Mouse (Mus musculus): Measurements from ENCODE around the gene Cbarp. TPM values are rescaled to one million over a fixed set of nuclear protein-coding genes. Genes with fewer than 3 reads are reported as not detected.

Cbarp gene
- polyA plus RNA-seq, 1 experiment from 2014 or later, result 0.65 TPM

GRCm38 (mm10) chr10:80137626-80138552 lies 2.7 kb downstream of the Cbarp start:
- WGBS (ENCODE audit: insufficient replicate concordance), result 6% methylated on average over 30 of the region's 33 CpGs
- Histone ChIP-seq H3K4me1 (ENCODE audit: control insufficient read depth, low read depth, low read length) (peaks cover 53% of the 10 kb centered on the region), H3K4me2 (ENCODE audit: low read depth, low read length) (peak overlapping the region; percentile 93), H3K9me3 (replicated peaks; ENCODE audit: control insufficient read depth, low read length) (no peaks in the 10 kb centered on the region), H3K4me3 (ENCODE audit: low read depth, low read length) (peak overlapping the region; percentile 63), H3K27ac (ENCODE audit: low read length) (no peak overlapping the region), H3K9ac (ENCODE audit: low read depth, low read length) (no peak overlapping the region), H3K27me3 (ENCODE audit: control insufficient read depth, insufficient read depth, low read depth, low read length) (peaks cover 54% of the 10 kb centered on the region), H3K36me3 (ENCODE audit: control insufficient read depth, insufficient read depth) (no peaks in the 10 kb centered on the region)
- no peak for ATAC-seq (ENCODE audit: low read depth)

- H3K9ac ChIP-seq (ENCODE audit: low read depth, low read length), result peak overlapping the region; percentile 23
- 4% methylated on average over 29 of the region's 29 CpGs for WGBS (ENCODE audit: insufficient replicate concordance)
These were observed 3.5 kb downstream of the Cbarp start for GRCm38 (mm10) chr10:80136952-80137625.

GRCm38 (mm10) chr10:80136179-80136951 lies 4.3 kb downstream of the Cbarp start:
- no peaks in the 10 kb centered on the region for H3K9me3 ChIP-seq (replicated peaks; ENCODE audit: control insufficient read depth, low read length)
- H3K36me3 ChIP-seq (ENCODE audit: control insufficient read depth, insufficient read depth), result no peaks in the 10 kb centered on the region; the same call in 1 of the 2 replicates
- H3K4me1 ChIP-seq (ENCODE audit: control insufficient read depth, low read depth, low read length), result peaks cover 46% of the 10 kb centered on the region
- H3K4me3 ChIP-seq (ENCODE audit: low read depth, low read length), result peak overlapping the region; percentile 26
- peaks cover 54% of the 10 kb centered on the region for H3K27me3 ChIP-seq (ENCODE audit: control insufficient read depth, insufficient read depth, low read depth, low read length)
- H3K9ac ChIP-seq (ENCODE audit: low read depth, low read length), result no peak overlapping the region
- H3K27ac ChIP-seq (ENCODE audit: low read length), result no peak overlapping the region
- ATAC-seq (ENCODE audit: low read depth), result no peak
- WGBS (ENCODE audit: insufficient replicate concordance), result 24% methylated on average over 48 of the region's 49 CpGs
- H3K4me2 ChIP-seq (ENCODE audit: low read depth, low read length), result peak overlapping the region; percentile 93

More at GRCm38 (mm10) chr10:80136952-80137625, 3.5 kb downstream of the Cbarp start:
- Histone ChIP-seq H3K27ac (ENCODE audit: low read length) (no peak overlapping the region), H3K4me1 (ENCODE audit: control insufficient read depth, low read depth, low read length) (peaks cover 48% of the 10 kb centered on the region), H3K4me2 (ENCODE audit: low read depth, low read length) (peak overlapping the region; percentile 93), H3K27me3 (ENCODE audit: control insufficient read depth, insufficient read depth, low read depth, low read length) (peaks cover 54% of the 10 kb centered on the region), H3K4me3 (ENCODE audit: low read depth, low read length) (peak overlapping the region; percentile 26), H3K9me3 (replicated peaks; ENCODE audit: control insufficient read depth, low read length) (no peaks in the 10 kb centered on the region), H3K36me3 (ENCODE audit: control insufficient read depth, insufficient read depth) (no peaks in the 10 kb centered on the region)
- no peak for ATAC-seq (ENCODE audit: low read depth)

- Histone ChIP-seq H3K9me3 (replicated peaks; ENCODE audit: control insufficient read depth, low read length) (no peaks in the 10 kb centered on the region), H3K4me3 (ENCODE audit: low read depth, low read length) (no peak overlapping the region), H3K9ac (ENCODE audit: low read depth, low read length) (no peak overlapping the region), H3K4me1 (ENCODE audit: control insufficient read depth, low read depth, low read length) (peaks cover 45% of the 10 kb centered on the region), H3K36me3 (ENCODE audit: control insufficient read depth, insufficient read depth) (peaks cover 6% of the 10 kb centered on the region), H3K4me2 (ENCODE audit: low read depth, low read length) (no peak overlapping the region), H3K27ac (ENCODE audit: low read length) (no peak overlapping the region), H3K27me3 (ENCODE audit: control insufficient read depth, insufficient read depth, low read depth, low read length) (peaks cover 54% of the 10 kb centered on the region)
- ATAC-seq (ENCODE audit: low read depth), result no peak
- WGBS (ENCODE audit: insufficient replicate concordance), result 68% methylated on average over 1 of the region's 1 CpGs
These were observed 5.0 kb downstream of the Cbarp start for GRCm38 (mm10) chr10:80135641-80136040.

GRCm38 (mm10) chr10:80135161-80135560 lies 5.5 kb downstream of the Cbarp start:
- Histone ChIP-seq H3K36me3 (ENCODE audit: control insufficient read depth, insufficient read depth) (peaks cover 10% of the 10 kb centered on the region), H3K4me3 (ENCODE audit: low read depth, low read length) (no peak overlapping the region), H3K4me2 (ENCODE audit: low read depth, low read length) (no peak overlapping the region), H3K4me1 (ENCODE audit: control insufficient read depth, low read depth, low read length) (peaks cover 43% of the 10 kb centered on the region), H3K9me3 (replicated peaks; ENCODE audit: control insufficient read depth, low read length) (no peaks in the 10 kb centered on the region), H3K27me3 (ENCODE audit: control insufficient read depth, insufficient read depth, low read depth, low read length) (peaks cover 51% of the 10 kb centered on the region), H3K9ac (ENCODE audit: low read depth, low read length) (no peak overlapping the region), H3K27ac (ENCODE audit: low read length) (no peak overlapping the region)
- ATAC-seq (ENCODE audit: low read depth), result no peak
- 82% methylated on average over 10 of the region's 10 CpGs for WGBS (ENCODE audit: insufficient replicate concordance)

- Histone ChIP-seq H3K9ac (ENCODE audit: low read depth, low read length) (no peak overlapping the region), H3K4me1 (ENCODE audit: control insufficient read depth, low read depth, low read length) (peaks cover 39% of the 10 kb centered on the region), H3K9me3 (replicated peaks; ENCODE audit: control insufficient read depth, low read length) (no peaks in the 10 kb centered on the region), H3K27ac (ENCODE audit: low read length) (no peak overlapping the region), H3K27me3 (ENCODE audit: control insufficient read depth, insufficient read depth, low read depth, low read length) (peaks cover 44% of the 10 kb centered on the region), H3K4me3 (ENCODE audit: low read depth, low read length) (no peak overlapping the region), H3K36me3 (ENCODE audit: control insufficient read depth, insufficient read depth) (peaks cover 17% of the 10 kb centered on the region), H3K4me2 (ENCODE audit: low read depth, low read length) (no peak overlapping the region)
- WGBS (ENCODE audit: insufficient replicate concordance), result 83% methylated on average over 9 of the region's 9 CpGs
- ATAC-seq (ENCODE audit: low read depth), result no peak
These were observed 6.2 kb downstream of the Cbarp start for GRCm38 (mm10) chr10:80134421-80134820.

GRCm38 (mm10) chr10:80133226-80133849 lies 7.3 kb downstream of the Cbarp start:
- no peak for ATAC-seq (ENCODE audit: low read depth)
- Histone ChIP-seq H3K9ac (ENCODE audit: low read depth, low read length) (no peak overlapping the region), H3K27ac (ENCODE audit: low read length) (no peak overlapping the region), H3K9me3 (replicated peaks; ENCODE audit: control insufficient read depth, low read length) (no peaks in the 10 kb centered on the region), H3K4me2 (ENCODE audit: low read depth, low read length) (no peak overlapping the region), H3K27me3 (ENCODE audit: control insufficient read depth, insufficient read depth, low read depth, low read length) (peaks cover 34% of the 10 kb centered on the region), H3K36me3 (ENCODE audit: control insufficient read depth, insufficient read depth) (peaks cover 27% of the 10 kb centered on the region), H3K4me1 (ENCODE audit: control insufficient read depth, low read depth, low read length) (peaks cover 28% of the 10 kb centered on the region), H3K4me3 (ENCODE audit: low read depth, low read length) (no peak overlapping the region)
- WGBS (ENCODE audit: insufficient replicate concordance), result 59% methylated on average over 8 of the region's 8 CpGs

- 59% methylated on average over 27 of the region's 27 CpGs for WGBS (ENCODE audit: insufficient replicate concordance)
- peaks cover 41% of the 10 kb centered on the region for H3K36me3 ChIP-seq (ENCODE audit: control insufficient read depth, insufficient read depth)
- no peaks in the 10 kb centered on the region for H3K9me3 ChIP-seq (replicated peaks; ENCODE audit: control insufficient read depth, low read length)
- H3K4me1 ChIP-seq (ENCODE audit: control insufficient read depth, low read depth, low read length), result peaks cover 18% of the 10 kb centered on the region
- no peak overlapping the region for H3K4me3 ChIP-seq (ENCODE audit: low read depth, low read length)
- no peak overlapping the region for H3K27ac ChIP-seq (ENCODE audit: low read length)
- H3K27me3 ChIP-seq (ENCODE audit: control insufficient read depth, insufficient read depth, low read depth, low read length), result peaks cover 20% of the 10 kb centered on the region
- no peak for ATAC-seq (ENCODE audit: low read depth)
- no peak overlapping the region for H3K9ac ChIP-seq (ENCODE audit: low read depth, low read length)
- H3K4me2 ChIP-seq (ENCODE audit: low read depth, low read length), result no peak overlapping the region
These were observed 8.7 kb downstream of the Cbarp start for GRCm38 (mm10) chr10:80131952-80132350.

Data from liver, embryonic 16.5 days (tissue).